Mouse (Mus musculus) spleen, embryonic (tissue): ENCODE measurements around the gene Gucy1b2.

Source experiments
- CTCF ChIA-PET: fragments of 350-600 bp; sonication (Branson Sonifier 250); formaldehyde crosslinking; loops from one replicate; lab custom pipeline; 2022; lab: Charles Lee

Gene Gucy1b2

DNA sequence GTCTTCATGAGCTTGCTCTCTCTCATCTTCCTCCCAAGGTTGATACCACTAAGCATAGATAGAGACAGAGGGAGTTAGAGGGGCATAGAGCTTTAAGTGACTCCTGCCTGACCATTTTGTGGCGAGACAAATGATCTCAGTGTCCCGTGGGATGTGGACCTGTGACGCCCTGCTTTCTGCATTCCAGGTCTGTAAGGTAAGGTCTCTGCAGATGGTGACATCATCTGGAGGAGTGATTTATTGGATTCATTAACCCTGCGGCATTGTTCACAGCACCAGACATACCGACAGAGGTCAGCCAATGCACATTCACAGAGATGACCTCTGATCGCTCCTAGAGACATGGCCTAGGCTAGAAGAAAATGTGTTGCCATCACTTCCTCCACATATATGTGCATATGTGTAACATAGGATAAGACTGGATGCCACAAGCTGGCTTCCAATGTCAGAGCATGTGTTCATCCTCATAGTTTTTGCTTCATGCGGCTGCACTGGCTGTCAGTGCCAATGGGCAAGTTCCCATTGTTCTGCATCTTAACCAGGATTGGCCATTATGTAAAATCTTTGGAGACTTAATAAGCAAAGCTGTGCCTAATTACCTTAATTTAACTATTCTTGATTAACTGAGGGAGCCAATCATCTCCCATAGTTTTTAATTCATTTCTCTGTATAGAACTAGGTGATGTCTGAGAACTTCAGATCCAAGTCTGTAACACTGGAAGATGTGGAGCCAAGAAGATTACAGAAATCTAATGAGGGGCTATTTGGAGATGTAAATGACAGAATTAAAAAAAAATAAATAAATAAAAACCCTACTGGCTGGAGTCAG, 9.5 kb downstream of the Gucy1b2 start:
- CTCF ChIA-PET: no interaction called here

DNA sequence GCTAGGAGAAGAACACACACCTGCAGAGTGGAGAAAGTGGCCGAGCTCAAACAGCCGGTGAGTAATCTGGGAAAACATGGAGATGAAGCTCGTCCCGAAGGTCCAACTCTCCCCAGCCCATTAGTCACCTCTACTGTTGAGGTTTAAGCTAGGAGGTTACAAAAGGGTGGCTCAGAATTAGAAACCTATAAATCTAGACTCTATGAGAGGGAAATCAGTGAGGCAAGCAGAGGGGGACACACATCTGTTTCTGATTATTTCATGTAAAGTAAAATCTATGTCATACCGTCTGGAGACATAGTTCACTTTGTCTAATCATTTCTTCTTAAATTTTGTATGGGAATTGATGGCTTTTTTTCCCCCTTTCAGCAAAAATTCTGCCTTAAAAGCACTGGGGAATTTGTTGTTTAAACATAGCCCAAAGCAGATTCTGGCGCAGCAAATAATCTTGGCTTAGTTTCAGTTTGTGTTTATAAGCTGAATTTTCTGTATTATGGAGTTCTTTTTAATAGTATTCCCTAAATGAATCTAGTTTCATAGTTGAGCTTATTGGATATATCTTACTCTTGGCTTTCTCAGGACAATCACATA, 12.2 kb downstream of the Gucy1b2 start:
- CTCF ChIA-PET: no interaction called here

GRCm38 (mm10) chr14:62442971-62443370, 13.1 kb downstream of the Gucy1b2 start:
- CTCF ChIA-PET: no interaction called here

GRCm38 (mm10) chr14:62440036-62440435, 16.1 kb downstream of the Gucy1b2 start:
- CTCF ChIA-PET: interaction anchor here (0.6 kb wide), 1 partner anchor 17 kb away, joined by 5 read pairs; no protein-coding TSS in a partner anchor

GRCm38 (mm10) chr14:62438236-62438635, 17.9 kb downstream of the Gucy1b2 start:
- CTCF ChIA-PET: no interaction called here

- CTCF ChIA-PET: no interaction called here
These were observed 18.3 kb downstream of the Gucy1b2 start for GRCm38 (mm10) chr14:62437806-62438205.

DNA sequence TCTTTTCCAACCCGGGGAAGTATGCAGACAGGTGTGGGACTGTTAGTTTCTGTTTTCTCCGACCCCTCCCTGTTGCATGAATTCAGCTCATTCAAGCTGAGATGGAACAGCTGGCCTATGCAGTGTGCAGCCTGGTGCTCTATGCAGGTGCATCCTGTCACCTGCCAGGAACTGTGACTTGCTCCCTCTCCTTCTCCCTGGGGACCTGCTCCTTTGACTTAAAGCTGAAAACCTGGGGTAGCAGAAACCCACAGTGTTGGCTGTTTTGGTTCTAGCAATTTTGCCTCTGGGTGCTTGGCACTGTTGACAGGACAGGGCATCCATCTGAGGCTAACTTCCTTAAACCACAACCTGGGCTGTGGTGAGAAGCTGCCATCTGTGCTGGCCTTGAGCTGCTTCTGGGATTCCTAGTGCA, 30.8 kb downstream of the Gucy1b2 start:
- CTCF ChIA-PET: no interaction called here

- CTCF ChIA-PET: no interaction called here
These were observed 33.8 kb downstream of the Gucy1b2 start for GRCm38 (mm10) chr14:62422265-62422664.

- CTCF ChIA-PET: no interaction called here
These were observed 38.6 kb downstream of the Gucy1b2 start for GRCm38 (mm10) chr14:62417501-62417900.

GRCm38 (mm10) chr14:62416742-62417134, 39.4 kb downstream of the Gucy1b2 start:
- CTCF ChIA-PET: no interaction called here

GRCm38 (mm10) chr14:62416007-62416741, 39.9 kb downstream of the Gucy1b2 start:
- CTCF ChIA-PET: no interaction called here

GRCm38 (mm10) chr14:62395346-62395745, 60.7 kb downstream of the Gucy1b2 start:
- CTCF ChIA-PET: no interaction called here

DNA sequence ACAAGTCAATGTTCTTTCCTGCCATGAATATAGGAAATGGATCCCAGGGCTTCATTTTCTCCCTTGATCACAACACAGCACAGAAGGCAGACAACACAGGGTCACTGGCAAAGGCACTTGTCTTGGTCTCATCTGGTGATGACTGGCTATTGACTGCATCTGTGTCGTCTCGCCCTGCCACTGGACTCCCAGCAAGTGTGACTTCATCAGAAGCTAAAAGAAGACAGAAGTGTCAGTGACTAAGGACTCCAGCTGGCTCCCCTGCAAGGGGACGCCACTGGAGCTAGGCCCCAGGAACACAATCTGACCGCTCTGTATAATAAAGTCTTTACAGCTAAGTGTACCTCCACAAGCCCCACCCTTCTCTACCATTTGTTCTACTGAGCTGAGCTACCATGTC, 63.3 kb downstream of the Gucy1b2 start:
- CTCF ChIA-PET: no interaction called here

DNA sequence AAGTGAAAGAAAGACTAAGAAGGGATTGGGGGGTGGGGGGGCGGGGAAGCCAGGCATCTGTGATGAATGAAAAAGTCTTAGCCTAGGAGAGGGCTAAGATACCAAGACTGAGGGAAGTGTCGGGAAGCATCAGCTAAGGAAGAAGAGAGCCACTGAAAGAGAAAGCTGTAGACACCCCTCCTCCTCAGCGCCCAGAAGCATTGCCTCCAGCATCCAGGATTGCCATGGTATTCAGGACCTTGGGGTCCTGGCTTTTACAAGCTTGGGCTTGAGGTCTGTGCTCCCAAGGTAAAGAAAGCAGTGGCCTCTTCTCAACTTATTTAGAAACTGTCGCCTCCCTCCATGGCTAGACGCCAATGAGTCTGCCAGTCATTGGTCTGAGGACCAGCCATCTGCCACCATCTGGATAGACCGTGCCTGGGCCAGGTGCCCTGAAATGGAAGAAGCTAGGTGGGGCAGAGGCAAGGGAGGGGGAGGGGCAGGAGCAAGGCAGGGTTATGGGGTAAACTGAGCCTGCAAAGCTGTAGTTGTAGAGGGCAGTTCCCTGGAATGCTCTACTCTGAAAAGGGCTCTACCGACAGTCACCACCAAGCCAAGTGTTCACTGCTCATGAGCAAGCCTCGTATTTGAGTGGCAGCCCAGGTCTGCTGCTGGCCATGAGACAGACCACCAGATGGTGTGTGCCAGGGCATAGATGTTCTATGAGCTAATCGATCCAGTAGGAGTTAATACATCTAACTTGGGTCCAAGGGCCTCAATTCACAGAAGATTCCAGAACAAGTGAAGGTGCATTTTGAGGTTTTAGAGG, 66.2 kb downstream of the Gucy1b2 start:
- CTCF ChIA-PET: no interaction called here

DNA sequence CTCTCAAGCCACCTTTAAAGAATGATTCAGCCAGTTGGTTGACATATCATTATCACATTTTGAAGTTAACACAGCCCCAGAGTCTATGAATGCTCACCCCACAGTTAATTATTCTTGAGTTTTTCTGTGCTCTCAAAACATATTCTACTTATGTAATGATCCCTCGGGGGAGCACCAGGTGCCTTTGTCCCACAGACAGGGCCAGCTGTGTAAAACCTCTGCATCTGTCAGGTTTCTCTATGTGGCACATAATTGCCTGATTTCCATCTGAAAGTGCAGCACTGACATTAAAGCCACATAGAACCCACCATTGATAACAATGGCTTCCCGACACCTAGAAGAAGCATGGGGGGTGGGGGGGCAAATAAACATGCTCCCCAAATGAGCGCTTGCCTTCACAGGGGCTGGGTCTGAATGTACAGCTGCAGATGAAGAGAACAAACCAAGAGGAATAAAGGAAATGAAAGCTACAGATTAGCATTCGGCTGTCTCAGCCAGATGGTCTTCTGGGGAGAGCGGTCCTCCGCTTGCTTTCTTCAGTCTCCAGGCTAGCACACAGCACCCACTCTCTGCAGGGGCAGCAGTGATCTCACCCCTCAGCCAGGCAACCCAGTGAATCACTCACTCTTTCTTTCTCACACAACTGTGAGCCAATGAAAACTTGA, 66.9 kb downstream of the Gucy1b2 start:
- CTCF ChIA-PET: no interaction called here

- CTCF ChIA-PET: interaction anchor here (0.6 kb wide), 2 partner anchors 526 to 1089 kb away, joined by 3 to 6 read pairs; no protein-coding TSS in a partner anchor
These were observed 72.2 kb downstream of the Gucy1b2 start for GRCm38 (mm10) chr14:62383786-62384299.

DNA sequence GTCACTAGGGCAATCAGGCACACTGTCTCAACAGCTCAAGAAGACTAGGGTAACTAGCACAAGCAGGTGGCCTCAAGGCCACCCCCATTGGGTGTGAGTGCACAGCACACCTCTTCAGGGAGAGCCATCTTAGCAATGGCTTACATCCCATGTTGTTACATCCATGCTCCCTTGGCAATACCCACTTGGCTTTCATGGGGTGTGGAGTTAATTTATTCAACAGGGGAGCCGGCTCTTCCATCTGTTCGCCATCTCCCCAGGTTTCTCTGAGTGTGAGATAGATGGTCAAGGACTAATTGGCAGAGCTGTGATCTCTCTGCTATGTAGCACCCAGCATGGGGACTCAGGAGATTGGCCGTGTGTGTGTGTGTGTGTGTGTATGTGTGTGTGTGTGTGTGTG, 73.0 kb downstream of the Gucy1b2 start:
- CTCF ChIA-PET: interaction anchor here (0.6 kb wide), 1 partner anchor 1089 kb away, joined by 6 read pairs; no protein-coding TSS in a partner anchor

DNA sequence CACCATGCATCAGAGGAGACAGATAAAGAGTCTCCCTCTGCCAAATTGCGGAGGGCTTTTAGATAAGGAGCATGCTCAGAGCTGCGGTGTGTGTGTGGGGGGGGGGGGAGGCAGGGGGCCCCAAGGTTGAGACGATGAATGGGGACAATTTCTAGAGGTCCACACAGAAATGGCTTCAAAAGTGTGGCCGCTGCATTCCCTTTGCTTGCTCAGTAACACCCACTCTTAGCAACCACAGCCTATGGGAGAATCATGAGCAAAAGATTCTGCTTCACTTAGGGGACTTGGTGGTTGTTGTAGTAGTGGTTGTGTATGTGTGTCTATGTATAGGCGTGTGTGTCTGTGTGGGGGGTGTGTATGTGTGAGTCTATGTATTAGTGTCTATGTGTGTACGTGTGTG, 75.5 kb downstream of the Gucy1b2 start:
- CTCF ChIA-PET: no interaction called here

GRCm38 (mm10) chr14:62379391-62379790, 76.7 kb downstream of the Gucy1b2 start:
- CTCF ChIA-PET: no interaction called here

- CTCF ChIA-PET: no interaction called here
These were observed 80.0 kb downstream of the Gucy1b2 start for GRCm38 (mm10) chr14:62376115-62376514.

- CTCF ChIA-PET: no interaction called here
These were observed 80.4 kb downstream of the Gucy1b2 start for GRCm38 (mm10) chr14:62375694-62376093.
